Mouse (Mus musculus) embryonic stem cell, embryonic (primary cell): ENCODE results near the gene Ptprg.

Experiments used
- CTCF ChIA-PET, 4 experiments: fragments of 300-600 bp in 2 of 4; fragments of 350-600 bp in 2 of 4; sonication (Branson Sonifier 250); formaldehyde crosslinking; loops; one replicate each; lab custom pipeline; 2022; ENCODE audit warnings: inconsistent platforms in 2 of 4; lab: Charles Lee
- POLR2A ChIA-PET, 4 experiments: fragments of 300-600 bp in 2 of 4; fragments of 350-600 bp in 2 of 4; sonication (Branson Sonifier 250); formaldehyde crosslinking; loops; one replicate each; lab custom pipeline; 2022; ENCODE audit warnings: antibody characterized with exemption in 4 of 4, inconsistent platforms in 1 of 4; lab: Charles Lee

Ptprg gene

GRCm38 (mm10) chr14:11556356-11557130 lies 3.2 kb downstream of the Ptprg start:
- POLR2A ChIA-PET = interaction anchor here in 3 of 4 experiments (0.7 to 5.3 kb wide), 13 partner anchors 9 to 278 kb away, joined by 3 to 32 read pairs (median 3); no protein-coding TSS in a partner anchor

GRCm38 (mm10) chr14:11558496-11558895 lies 5.2 kb downstream of the Ptprg start:
- CTCF ChIA-PET = no interaction called here
- POLR2A ChIA-PET = interaction anchor here in 1 of 4 experiments (1.6 kb wide), 1 partner anchor 58 kb away, joined by 3 read pairs; no protein-coding TSS in a partner anchor

More at GRCm38 (mm10) chr14:11556356-11557130, 3.2 kb downstream of the Ptprg start:
- CTCF ChIA-PET = interaction anchor here in 3 of 4 experiments (0.6 to 1.2 kb wide), 10 partner anchors 8 to 628 kb away, joined by 3 to 5 read pairs (median 3); no protein-coding TSS in a partner anchor

GRCm38 (mm10) chr14:11560641-11561232 lies 7.4 kb downstream of the Ptprg start:
- ChIA-PET CTCF (interaction anchor here in 2 of 4 experiments (0.7 to 1.0 kb wide), 3 partner anchors 19 to 497 kb away, joined by 3 read pairs; no protein-coding TSS in a partner anchor), POLR2A (interaction anchor here (0.6 to 5.0 kb wide), 36 partner anchors 7 to 553 kb away, joined by 3 to 51 read pairs (median 4); partner anchors contain the start of gene Ptprg (in 2 of the 4))

GRCm38 (mm10) chr14:11561397-11561796 lies 8.1 kb downstream of the Ptprg start:
- CTCF ChIA-PET = interaction anchor here in 2 of 4 experiments (0.6 to 0.8 kb wide), 3 partner anchors 19 to 117 kb away, joined by 3 read pairs; no protein-coding TSS in a partner anchor
- POLR2A ChIA-PET = interaction anchor here in 3 of 4 experiments (0.7 to 5.0 kb wide), 32 partner anchors 8 to 552 kb away, joined by 3 to 51 read pairs (median 4); partner anchors contain the start of gene Ptprg (in 2 of the 3)

GRCm38 (mm10) chr14:11562870-11563269 lies 9.5 kb downstream of the Ptprg start:
- ChIA-PET POLR2A (interaction anchor here in 3 of 4 experiments (0.7 to 5.0 kb wide), 19 partner anchors 8 to 551 kb away, joined by 3 to 51 read pairs (median 4); partner anchors contain the start of gene Ptprg (in 3 of the 3)), CTCF (interaction anchor here in 1 of 4 experiments (1.5 kb wide), 1 partner anchor 8 kb away, joined by 4 read pairs; no protein-coding TSS in a partner anchor)

GRCm38 (mm10) chr14:11563656-11564055 lies 10.3 kb downstream of the Ptprg start:
- CTCF ChIA-PET = interaction anchor here in 1 of 4 experiments (1.5 kb wide), 1 partner anchor 9 kb away, joined by 4 read pairs; no protein-coding TSS in a partner anchor
- POLR2A ChIA-PET = interaction anchor here in 2 of 4 experiments (0.7 to 5.0 kb wide), 16 partner anchors 7 to 550 kb away, joined by 3 to 51 read pairs (median 4); partner anchors contain the start of gene Ptprg (in 2 of the 2)

- CTCF ChIA-PET = interaction anchor here in 3 of 4 experiments (1.0 to 1.9 kb wide), 4 partner anchors 8 to 463 kb away, joined by 3 to 5 read pairs (median 3); no protein-coding TSS in a partner anchor
- POLR2A ChIA-PET = interaction anchor here in 3 of 4 experiments (0.6 to 5.0 kb wide), 7 partner anchors 10 to 125 kb away, joined by 3 to 51 read pairs (median 6); partner anchors contain the start of gene Ptprg (in 3 of the 3)
These were observed 11.1 kb downstream of the Ptprg start for GRCm38 (mm10) chr14:11564456-11564855.

GRCm38 (mm10) chr14:11565283-11565682 lies 12.0 kb downstream of the Ptprg start:
- POLR2A ChIA-PET = interaction anchor here in 3 of 4 experiments (0.6 to 5.0 kb wide), 12 partner anchors 9 to 566 kb away, joined by 3 to 51 read pairs (median 6); partner anchors contain the start of gene Ptprg (in 3 of the 3)
- CTCF ChIA-PET = interaction anchor here in 3 of 4 experiments (0.6 to 1.9 kb wide), 5 partner anchors 9 to 462 kb away, joined by 3 to 5 read pairs (median 3); no protein-coding TSS in a partner anchor

GRCm38 (mm10) chr14:11569734-11570133 lies 16.4 kb downstream of the Ptprg start:
- ChIA-PET CTCF (no interaction called here), POLR2A (interaction anchor here in 2 of 4 experiments (1.6 to 4.8 kb wide), 3 partner anchors 8 to 15 kb away, joined by 4 to 27 read pairs (median 22); partner anchors contain the start of gene Ptprg (in 1 of the 2))

GRCm38 (mm10) chr14:11571766-11572394 lies 18.5 kb downstream of the Ptprg start:
- POLR2A ChIA-PET = interaction anchor here in 2 of 4 experiments (0.7 to 4.8 kb wide), 8 partner anchors 10 to 131 kb away, joined by 3 to 27 read pairs (median 4); partner anchors contain the start of gene Ptprg (in 2 of the 2)
- CTCF ChIA-PET = interaction anchor here in 1 of 4 experiments (0.6 kb wide), 1 partner anchor 10 kb away, joined by 3 read pairs; no protein-coding TSS in a partner anchor

GRCm38 (mm10) chr14:11572395-11572784 lies 19.1 kb downstream of the Ptprg start:
- ChIA-PET POLR2A (interaction anchor here in 2 of 4 experiments (0.7 to 4.8 kb wide), 6 partner anchors 10 to 19 kb away, joined by 3 to 27 read pairs (median 4); partner anchors contain the start of gene Ptprg (in 1 of the 2)), CTCF (no interaction called here)

GRCm38 (mm10) chr14:11573710-11574109 lies 20.4 kb downstream of the Ptprg start:
- CTCF ChIA-PET = no interaction called here
- POLR2A ChIA-PET = interaction anchor here in 3 of 4 experiments (0.6 to 1.2 kb wide), 5 partner anchors 16 to 791 kb away, joined by 3 read pairs; partner anchors contain the start of gene Ptprg (in 1 of the 3)

GRCm38 (mm10) chr14:11577276-11577909 lies 24.1 kb downstream of the Ptprg start:
- ChIA-PET CTCF (interaction anchor here in 2 of 4 experiments (0.6 to 0.7 kb wide), 2 partner anchors 20 to 133 kb away, joined by 3 to 6 read pairs; no protein-coding TSS in a partner anchor), POLR2A (interaction anchor here in 3 of 4 experiments (0.6 to 3.3 kb wide), 9 partner anchors 11 to 169 kb away, joined by 3 to 32 read pairs (median 5); partner anchors contain the start of gene Ptprg (in 2 of the 3))

- ChIA-PET POLR2A (interaction anchor here in 3 of 4 experiments (0.6 to 3.3 kb wide), 11 partner anchors 11 to 400 kb away, joined by 3 to 32 read pairs (median 4); partner anchors contain the start of gene Ptprg (in 2 of the 3)), CTCF (interaction anchor here in 1 of 4 experiments (0.7 kb wide), 1 partner anchor 21 kb away, joined by 3 read pairs; no protein-coding TSS in a partner anchor)
These were observed 24.6 kb downstream of the Ptprg start for GRCm38 (mm10) chr14:11577910-11578309.

- ChIA-PET POLR2A (interaction anchor here in 3 of 4 experiments (0.8 to 3.3 kb wide), 14 partner anchors 11 to 440 kb away, joined by 3 to 32 read pairs (median 4); partner anchors contain the start of gene Ptprg (in 2 of the 3)), CTCF (interaction anchor here in 1 of 4 experiments (1.0 kb wide), 1 partner anchor 25 kb away, joined by 4 read pairs; no protein-coding TSS in a partner anchor)
These were observed 25.2 kb downstream of the Ptprg start for GRCm38 (mm10) chr14:11578492-11578967.

- POLR2A ChIA-PET = interaction anchor here in 2 of 4 experiments (0.6 to 3.3 kb wide), 7 partner anchors 8 to 60 kb away, joined by 3 to 32 read pairs (median 4); partner anchors contain the start of gene Ptprg (in 1 of the 2)
- CTCF ChIA-PET = interaction anchor here in 2 of 4 experiments (0.6 to 1.1 kb wide), 3 partner anchors 19 to 426 kb away, joined by 3 read pairs; no protein-coding TSS in a partner anchor
These were observed 26.6 kb downstream of the Ptprg start for GRCm38 (mm10) chr14:11579950-11580349.
